Mouse (Mus musculus) lung, postnatal 0 days (tissue): ENCODE measurements around the gene Bcl3.

ENCODE experiments used
- CTCF ChIP-seq: IDR thresholded peaks from 2 replicates; pipeline ENCODE4 v1.5.1; 2016; ENCODE audit warnings: antibody characterized with exemption, mild to moderate bottlenecking
- EP300 ChIP-seq: IDR thresholded peaks from 2 replicates; pipeline ENCODE4 v1.6.1; 2016; ENCODE audit warnings: antibody characterized with exemption, mild to moderate bottlenecking, control low read depth

- no peak for TF ChIP-seq CTCF
- no peak for TF ChIP-seq EP300
Observed at GRCm38 (mm10) chr7:19840371-19840770, 17.8 kb upstream of the Bcl3 start.
